Mouse (Mus musculus): ENCODE data around the gene Prnd.

GRCm38 (mm10) chr2:131993151-131993550, 42.5 kb downstream of the Prnd start:
- no peak for TF ChIP-seq CTCF (IDR thresholded peaks at IDR 0.05; ENCODE audit: extremely low read depth, insufficient read length, insufficient replicate concordance, low read depth, low read length)
- no peak for TF ChIP-seq POLR2A (IDR thresholded peaks at IDR 0.05; ENCODE audit: low read depth, low read length)

All from small intestine, adult 2 months (tissue).